Mouse (Mus musculus) mature B cell (primary cell): Measurements from ENCODE around the gene Gata5.

Experiments
- in situ Hi-C: fragments of 300-500 bp; cut with MboI; formaldehyde crosslinking; loops from 2 replicates; pipeline ENCODE4 v1.14.3; 2019

The Gata5 gene

DNA sequence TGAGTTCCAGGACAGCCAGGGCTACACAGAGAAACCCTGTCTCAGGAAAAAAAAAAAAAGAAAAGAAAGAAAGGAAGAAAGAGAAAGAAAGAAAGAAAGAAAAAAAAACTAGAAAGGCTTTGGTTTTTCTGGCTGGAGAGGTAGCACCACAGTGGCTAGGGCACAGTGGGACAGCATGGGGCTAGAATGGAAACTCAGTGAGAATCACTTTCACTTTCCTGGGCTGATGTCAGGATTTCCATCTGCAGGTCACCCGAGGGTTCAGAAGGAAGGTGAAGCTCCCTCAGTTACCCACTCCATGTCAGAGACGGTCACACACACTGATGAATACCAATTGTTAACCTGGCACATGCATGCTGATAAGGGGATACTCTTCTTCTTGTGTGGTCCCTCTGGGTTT lies 26.8 kb downstream of the Gata5 start:
- in situ Hi-C loops: no loop called here

GRCm38 (mm10) chr2:180306423-180307168 lies 27.9 kb downstream of the Gata5 start:
- in situ Hi-C loops: no loop called here

- in situ Hi-C loops: no loop called here
Observed at GRCm38 (mm10) chr2:180306009-180306408, 28.5 kb downstream of the Gata5 start.

GRCm38 (mm10) chr2:180305490-180305889 lies 29.0 kb downstream of the Gata5 start:
- in situ Hi-C loops: no loop called here

DNA sequence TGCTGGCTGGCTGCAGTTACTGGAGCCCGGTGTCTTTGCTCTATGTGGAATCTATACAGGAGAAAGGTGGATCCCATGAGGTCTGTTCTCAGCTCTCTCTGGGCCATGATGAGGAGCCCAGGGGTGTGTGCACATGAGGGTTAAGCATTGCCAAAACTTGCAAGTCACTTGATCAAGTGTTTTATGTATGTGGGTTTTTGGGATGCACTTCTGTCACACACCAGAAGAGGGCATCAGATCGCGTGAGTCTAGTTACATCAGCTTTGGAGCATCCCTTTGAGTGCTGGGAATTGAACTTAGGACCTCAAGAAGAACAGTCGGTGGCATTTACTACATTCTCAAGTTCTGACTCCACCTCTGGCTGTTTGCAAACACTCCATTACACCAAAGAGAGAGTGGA lies 29.9 kb downstream of the Gata5 start:
- in situ Hi-C loops: no loop called here

DNA sequence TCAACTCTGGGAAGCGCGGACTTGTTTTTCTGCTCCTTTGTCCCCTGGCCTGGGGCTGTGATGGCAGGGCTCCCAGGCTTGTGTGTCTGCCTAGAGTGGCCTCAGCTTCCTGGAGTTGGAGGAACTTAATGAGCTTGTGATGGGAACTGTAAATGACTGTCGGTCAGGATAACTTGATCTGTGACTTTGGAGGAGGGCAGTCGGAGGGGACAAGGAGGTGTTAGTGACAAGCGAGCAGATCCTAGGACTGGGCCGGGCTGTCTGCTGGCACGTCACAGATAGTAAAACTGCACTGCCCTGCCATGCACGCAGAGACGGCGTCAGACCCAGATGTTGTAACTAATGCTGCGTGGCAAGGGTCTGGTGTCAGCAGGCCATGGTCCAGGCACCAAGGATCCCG lies 31.0 kb downstream of the Gata5 start:
- in situ Hi-C loops: no loop called here

DNA sequence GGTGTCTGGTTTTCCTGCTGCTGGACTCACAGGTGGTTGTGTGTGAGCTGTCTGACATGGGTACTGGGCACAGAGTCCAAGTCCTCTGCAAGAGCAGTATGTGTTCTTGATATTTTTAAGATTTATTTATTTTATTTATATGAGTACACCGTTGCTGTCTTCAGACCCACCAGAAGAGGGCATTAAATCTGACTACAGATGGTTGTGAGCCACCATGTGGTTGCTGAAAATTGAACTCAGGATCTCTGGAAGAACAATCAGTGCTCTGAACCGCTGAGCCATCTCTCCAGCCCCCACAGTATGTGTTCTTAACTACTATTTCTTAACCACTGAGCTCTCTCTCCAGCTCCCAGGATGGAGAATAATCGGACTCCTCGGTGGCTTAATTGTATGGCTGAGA lies 32.3 kb downstream of the Gata5 start:
- in situ Hi-C loops: no loop called here

DNA sequence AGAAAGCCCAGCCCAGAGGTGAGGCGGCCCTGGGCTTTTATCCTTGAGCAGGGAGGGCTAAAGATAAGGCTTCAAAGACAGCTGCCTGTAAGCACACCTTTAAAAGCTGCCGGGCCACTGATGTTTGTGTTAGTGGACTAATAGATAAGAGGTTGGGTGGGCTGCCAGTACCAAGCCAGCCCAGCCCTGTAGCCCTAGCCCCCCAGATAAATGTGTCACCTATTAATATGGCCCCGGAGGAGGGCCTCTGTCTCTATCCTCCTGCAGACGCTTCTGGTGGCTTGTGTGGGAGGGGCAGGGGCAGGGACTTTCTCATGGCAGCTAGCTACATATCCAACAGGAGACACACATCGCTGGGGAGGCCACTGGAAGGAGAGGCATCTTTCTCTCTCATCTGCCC lies 33.7 kb downstream of the Gata5 start:
- in situ Hi-C loops: no loop called here

DNA sequence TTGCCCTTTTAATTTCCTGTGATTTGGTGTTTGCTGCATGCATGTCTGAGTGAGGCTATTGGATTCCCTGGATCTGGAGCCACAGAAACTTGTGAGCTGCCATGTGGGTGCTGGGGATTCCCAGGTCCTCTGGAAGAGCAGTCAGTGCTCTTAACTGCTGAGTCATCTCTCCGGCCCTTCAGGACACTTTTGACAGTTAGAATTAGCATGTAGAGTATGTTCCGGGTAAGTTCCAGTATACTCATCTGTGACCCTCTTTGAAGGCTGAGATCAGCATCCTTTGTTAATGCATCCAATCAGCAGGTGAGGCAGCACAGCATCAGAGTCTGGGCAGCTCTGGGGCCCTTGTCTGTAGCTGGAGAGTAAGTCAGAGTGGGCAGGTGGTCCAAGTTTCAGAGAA lies 34.2 kb downstream of the Gata5 start:
- in situ Hi-C loops: no loop called here

- in situ Hi-C loops: no loop called here
Observed at GRCm38 (mm10) chr2:180292906-180293305, 41.6 kb downstream of the Gata5 start.

- in situ Hi-C loops: no loop called here
Observed at GRCm38 (mm10) chr2:180292026-180292425, 42.5 kb downstream of the Gata5 start.

GRCm38 (mm10) chr2:180291566-180291965 lies 42.9 kb downstream of the Gata5 start:
- in situ Hi-C loops: no loop called here

DNA sequence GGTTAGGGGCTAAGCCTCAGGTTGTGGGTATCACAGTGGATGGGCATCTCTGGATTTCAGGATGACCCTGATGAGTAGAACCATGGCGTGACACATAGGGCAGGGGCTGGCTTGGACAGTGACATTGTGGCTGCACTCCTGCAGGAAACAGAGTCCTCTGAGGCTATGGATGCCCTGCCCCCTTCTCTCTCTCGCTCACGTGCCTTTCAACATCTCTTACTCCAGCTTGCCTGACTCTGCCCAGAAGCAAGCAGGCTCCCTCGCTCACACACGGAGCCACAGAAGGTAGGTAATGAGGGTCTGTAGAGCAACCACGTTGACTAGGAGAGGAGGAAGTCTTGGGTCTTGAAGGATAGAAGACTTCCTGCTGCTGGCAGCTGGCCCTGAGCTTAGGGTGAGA lies 44.0 kb downstream of the Gata5 start:
- in situ Hi-C loops: no loop called here

- in situ Hi-C loops: no loop called here
Observed at GRCm38 (mm10) chr2:180289440-180290108, 44.9 kb downstream of the Gata5 start, which contains the start of gene Rbbp8nl. Gene Rbbp8nl (minus strand): TSS chr2:180289879.

DNA sequence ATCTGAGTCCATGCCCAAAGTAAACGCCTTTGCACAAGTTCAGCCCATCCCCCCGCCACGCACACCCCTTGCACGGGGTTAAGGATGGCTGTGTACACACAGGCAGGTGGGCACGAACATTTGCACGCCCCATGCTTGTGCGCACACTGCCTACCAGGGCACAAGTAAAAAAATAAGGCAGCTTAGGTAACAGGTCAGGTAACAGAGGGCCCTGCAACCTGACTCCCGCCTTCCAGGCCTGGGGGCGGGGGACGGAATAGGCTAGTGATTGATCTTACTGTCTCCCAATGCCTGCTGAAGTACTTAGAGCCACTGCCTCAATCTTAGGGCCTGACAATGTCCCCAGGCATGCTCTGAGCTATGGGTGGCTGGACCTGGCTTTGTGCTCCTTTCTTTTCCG lies 45.5 kb downstream of the Gata5 start:
- in situ Hi-C loops: no loop called here

DNA sequence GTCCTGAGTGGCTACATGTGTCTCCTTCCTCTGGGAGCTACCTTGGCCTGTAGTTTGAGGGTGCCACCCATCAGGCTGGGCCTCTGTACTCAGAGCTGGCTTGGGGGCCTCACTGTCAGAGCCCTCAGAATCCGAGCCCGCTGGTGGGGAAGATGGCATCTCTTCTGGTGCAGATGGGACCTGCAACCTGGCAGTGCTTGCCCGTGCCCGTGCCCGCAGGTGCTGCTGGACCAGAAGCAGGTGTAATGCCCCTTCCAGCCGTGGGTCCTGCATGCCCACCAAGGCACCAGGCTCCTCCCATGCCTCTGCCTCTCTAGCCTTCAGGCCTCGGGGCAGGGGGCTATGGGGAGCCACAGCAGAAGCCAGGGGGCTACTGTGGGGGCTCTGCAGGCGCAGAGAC lies 55.2 kb downstream of the Gata5 start:
- in situ Hi-C loops: no loop called here

DNA sequence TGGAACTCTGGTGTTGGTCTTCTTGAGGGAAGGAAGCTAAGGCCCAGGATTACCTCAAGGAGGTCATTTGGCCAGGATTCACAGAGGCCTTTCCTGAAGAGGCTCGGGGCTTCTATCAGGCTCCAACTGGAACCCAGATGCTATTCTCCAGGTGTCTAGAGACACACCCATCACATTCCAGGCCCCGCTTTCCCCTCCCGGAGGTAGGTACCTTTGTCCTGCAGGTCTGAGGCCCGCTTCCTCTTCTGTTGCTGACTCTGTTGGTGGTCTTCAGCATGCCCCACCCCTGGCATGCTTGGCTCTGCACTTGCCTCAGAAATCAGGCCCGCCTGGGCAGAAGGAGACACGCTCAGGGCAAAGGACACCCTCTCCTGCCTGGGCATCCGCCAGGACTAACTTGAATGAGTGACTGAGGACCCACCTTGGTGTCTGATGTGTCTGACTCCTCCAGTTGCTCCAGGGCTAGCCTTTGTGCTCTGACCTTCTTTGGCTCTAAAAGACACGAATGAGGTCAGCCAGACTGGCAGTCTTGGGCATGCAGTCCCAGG lies 56.7 kb downstream of the Gata5 start:
- in situ Hi-C loops: no loop called here

DNA sequence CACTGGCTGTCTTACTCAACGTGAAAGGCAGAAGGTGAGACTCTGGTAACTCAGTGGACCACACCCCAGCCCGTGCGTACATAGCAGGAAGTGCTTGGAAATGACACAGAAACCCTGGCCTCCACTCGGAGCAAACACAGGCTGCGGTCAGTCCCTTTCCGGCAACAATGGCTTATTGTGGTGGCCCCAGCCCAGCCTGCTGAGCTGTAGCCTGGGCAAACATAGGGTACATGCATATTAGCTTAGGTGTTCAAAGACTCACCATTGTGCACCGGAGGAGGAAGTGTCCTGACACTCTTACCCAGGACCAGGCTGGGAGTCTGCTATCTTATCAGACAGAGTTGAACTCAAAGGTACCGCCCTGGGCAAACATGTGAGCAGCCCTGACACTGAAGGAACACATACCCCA lies 57.6 kb downstream of the Gata5 start:
- in situ Hi-C loops: no loop called here

DNA sequence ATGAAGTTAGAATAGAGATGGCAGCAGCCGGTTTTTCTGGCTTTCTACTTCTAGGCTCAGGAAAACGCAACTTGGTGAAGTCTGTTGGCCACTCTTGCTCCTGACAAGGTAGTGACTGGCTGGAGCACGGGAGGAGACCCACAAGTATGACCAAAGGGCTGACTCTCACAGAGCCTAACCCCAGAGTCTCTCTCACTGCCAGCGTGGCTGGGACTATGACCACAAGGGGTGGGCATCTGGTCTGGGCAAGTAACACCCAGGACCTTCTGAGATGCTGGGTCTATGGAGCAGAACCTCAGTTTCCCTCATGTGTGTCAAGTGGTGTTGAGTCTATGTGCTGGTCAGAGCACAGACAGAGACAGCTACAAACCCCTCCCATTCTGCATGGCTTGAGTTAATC lies 58.1 kb downstream of the Gata5 start:
- in situ Hi-C loops: no loop called here

DNA sequence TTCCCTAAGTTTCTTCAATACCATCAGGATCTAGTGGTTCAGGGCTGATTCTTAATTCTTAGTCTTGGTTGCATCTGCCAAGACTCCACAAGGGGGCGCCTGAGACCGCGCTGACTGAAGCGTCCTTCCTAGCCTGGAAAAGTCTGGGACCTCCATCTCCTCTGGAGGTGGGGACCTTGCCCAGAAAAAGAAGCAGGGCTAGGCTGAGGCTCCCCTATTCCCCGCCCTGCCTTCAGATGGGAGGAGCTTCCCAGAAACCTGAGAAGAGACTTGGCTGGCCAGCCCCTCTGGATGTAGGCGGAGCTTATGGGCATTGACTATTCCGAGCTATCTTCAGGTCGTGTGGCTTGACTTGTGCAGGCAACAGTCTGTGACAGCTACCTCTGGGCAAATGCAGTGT lies 58.7 kb downstream of the Gata5 start:
- in situ Hi-C loops: no loop called here
